Mouse (Mus musculus) G1E-ER4 (cell line): Measurements from ENCODE around the gene Aggf1. TPM values are rescaled to one million over a fixed set of nuclear protein-coding genes. Genes with fewer than 3 reads are reported as not detected.

Experiments
- GATA1 ChIP-seq: IDR thresholded peaks from one replicate; pipeline ENCODE4 v1.8.0; 2012; ENCODE audit warnings: low read length, inconsistent platforms
- polyA plus RNA-seq: library from polyadenylated mRNA; stranded (reverse); fragments of >175 nt; gene quantifications from 2 replicates; pipeline ENCODE4 v1.2.3, GENCODE M21; 2012

The Aggf1 gene
- polyA plus RNA-seq, 1 experiment: 25.2 TPM

DNA sequence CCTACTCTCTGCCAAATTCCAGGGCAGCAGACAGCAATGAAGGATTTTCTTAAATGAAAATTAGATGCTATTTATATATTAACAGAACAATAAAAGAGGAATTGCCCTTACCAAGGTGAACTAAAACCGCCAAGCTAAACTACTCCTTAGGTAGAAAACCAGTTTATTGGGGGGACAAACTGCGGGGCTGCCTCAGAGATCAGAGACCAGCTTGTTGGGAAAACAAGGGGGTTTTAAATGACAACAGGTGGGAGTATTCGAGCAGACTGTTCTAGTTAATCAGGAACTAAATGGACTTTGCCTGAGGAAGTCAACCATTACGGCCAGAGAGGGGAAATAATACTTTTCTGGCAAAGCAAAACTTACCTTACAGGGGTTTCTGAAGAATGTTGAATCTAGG, 54.7 kb downstream of the Aggf1 start:
- TF ChIP-seq GATA1: no peak

DNA sequence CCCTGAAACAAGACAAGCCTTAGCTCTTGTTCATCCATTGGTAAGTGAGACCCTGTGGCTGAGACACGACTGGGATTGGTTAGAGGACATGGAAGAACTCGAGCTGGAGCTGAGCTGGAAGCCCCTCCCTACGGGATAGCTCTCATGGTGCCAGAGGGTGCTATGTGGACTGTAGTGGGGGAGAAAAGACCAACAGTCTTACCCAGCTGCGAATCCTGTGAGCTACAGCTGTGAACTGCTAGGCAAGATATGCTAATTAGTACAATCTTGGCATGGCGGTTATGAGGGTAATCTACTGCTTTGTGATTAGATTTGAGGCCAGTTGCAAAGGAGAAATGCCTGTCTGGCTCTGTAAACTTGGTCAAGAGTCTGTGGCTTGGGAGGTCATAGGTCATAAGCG, 56.0 kb downstream of the Aggf1 start:
- TF ChIP-seq GATA1: no peak

DNA sequence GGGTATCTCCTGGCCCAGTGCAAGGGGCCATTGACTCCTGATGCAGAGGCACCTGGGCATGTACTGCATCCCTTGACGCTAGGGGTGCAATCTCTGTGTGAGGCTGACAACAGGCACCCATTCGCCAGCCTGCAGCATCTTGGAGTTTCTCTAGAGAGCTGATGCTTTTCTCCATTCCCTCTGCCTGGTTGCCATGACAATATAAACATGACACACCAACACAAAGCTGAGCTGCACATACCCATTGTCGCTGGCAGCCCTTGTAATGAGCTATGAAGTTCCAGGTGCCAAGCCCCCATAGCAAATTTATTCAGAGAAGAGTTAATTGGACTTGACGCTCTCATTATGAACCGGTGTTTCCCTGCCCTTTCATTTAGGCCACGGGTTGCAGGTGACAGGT, 63.1 kb downstream of the Aggf1 start:
- no peak for TF ChIP-seq GATA1

DNA sequence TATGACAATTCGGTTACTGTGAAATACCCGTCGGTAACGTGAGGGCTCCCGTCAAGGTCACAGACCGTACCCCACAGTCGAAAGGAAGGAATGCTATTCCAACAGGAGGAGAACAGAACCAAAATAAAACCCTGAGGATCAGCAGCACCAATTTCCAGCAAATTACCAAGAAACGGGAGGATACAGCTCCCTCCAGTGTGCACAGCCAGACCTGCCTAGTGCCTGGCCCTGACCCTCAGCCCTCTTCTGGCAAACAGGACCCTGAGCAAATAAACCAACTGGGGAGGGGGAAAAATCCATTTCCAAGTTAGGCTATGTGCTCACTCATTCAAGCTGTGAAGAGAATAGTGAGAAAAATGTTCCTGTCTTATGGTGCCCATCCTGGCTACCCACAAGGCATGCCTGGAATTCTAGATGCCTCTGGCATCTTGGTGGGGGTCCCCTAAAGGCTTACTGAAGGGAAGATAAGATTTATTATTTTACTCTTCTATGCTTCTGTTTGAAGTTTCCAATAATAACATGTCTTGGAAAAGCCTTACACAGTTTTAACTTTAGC, 68.0 kb downstream of the Aggf1 start:
- TF ChIP-seq GATA1: no peak

DNA sequence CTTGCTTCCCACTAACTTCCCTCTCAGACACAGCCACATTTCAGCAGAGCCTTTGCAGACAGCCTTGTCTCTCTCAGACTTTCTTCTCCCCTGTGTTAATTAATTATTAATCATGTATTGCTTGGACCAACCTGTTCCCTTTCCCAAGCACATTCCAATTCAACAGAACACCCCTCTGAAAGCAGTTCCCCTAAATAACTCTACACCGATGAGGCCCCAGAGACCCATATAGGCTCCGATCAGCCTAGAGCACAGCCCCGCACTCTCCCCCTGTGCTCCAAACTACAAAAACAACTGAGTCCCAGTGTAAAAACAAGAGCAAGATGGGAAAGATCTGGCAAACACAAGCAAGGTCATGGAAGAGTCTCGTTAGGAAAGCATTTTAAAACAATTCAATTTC, 68.6 kb downstream of the Aggf1 start:
- no peak for TF ChIP-seq GATA1

Other genes starting within 250 kb of the Aggf1 start
- gene Pde8b, start 125.0 kb downstream of the Aggf1 start, polyA plus RNA-seq: not detected in 2 replicates
- gene Zbed3, start 51.7 kb downstream of the Aggf1 start, polyA plus RNA-seq: not detected in 2 replicates
- not detected in 2 replicates for gene Crhbp, start 69.6 kb upstream of the Aggf1 start, polyA plus RNA-seq
- not detected in 2 replicates for gene S100z, start 103.4 kb upstream of the Aggf1 start, polyA plus RNA-seq
- gene F2rl1, start 149.9 kb upstream of the Aggf1 start, polyA plus RNA-seq: not detected in 2 replicates
- 0.03 TPM in 1 of 2 replicates, not detected in the other for gene F2r, start 243.1 kb upstream of the Aggf1 start, polyA plus RNA-seq